Mouse (Mus musculus) frontal cortex, adult (tissue): Measurements from ENCODE around the gene 4833439L19Rik.
A peak's percentile ranks its signal among the peaks of the same experiment; 100 is the strongest.

ENCODE experiments used
- ATAC-seq: cut with Nextera tagmentation; 2 replicates; pipeline ENCODE4 v1.9.2; 2017; ENCODE audit warnings: mild to moderate bottlenecking, moderate library complexity, mixed read lengths; ENCODE audit not compliant: low TSS enrichment

4833439L19Rik gene

GRCm38 (mm10) chr13:54521181-54521580 is 44.1 kb downstream of the 4833439L19Rik start:
- no peak for ATAC-seq

GRCm38 (mm10) chr13:54520221-54520620 is 45.0 kb downstream of the 4833439L19Rik start:
- ATAC-seq = no peak

DNA sequence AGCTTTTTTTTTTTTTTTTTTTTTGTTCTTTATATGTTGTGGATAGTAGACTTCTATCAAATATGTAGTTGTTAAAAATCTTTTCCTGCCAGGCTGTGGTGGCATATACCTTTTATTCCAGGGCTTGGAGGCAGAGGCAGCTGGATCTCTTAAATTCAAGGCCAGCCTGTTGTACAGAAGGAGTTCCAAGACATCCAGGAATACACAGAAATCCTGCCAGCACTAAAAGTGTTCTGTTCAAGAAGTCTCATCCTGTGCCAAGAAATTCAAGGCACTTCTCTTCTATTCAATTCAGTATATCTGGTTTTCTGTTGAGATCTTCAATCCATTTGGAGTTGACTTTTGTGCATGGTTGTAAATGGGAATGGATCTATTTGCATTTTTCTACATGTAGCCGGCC is 59.3 kb downstream of the 4833439L19Rik start:
- peak; percentile 74 for ATAC-seq

- no peak for ATAC-seq
Observed at GRCm38 (mm10) chr13:54504611-54505260, 60.5 kb downstream of the 4833439L19Rik start.

GRCm38 (mm10) chr13:54503604-54504521 is 61.4 kb downstream of the 4833439L19Rik start, which contains the start of gene Simc1:
Simc1 (plus strand) TSS chr13:54503779.
- peak; percentile 76 for ATAC-seq

DNA sequence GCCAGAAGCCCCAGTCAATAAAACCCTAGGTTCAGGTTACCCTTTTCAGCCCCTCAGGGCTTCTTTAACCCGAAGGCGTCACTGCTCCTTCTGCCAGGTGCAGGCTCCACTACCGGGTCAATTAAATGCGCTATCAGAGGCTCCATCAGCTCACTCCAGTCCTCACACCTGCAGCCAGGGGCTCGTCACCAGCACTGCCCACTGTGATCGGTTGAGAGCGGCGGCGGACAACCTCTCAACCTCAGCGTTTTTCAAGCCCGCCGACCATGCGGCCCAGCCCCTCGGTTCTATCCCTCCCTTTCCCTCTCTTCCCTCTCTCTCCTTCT is 62.0 kb downstream of the 4833439L19Rik start:
- peak; percentile 47; the same call in 1 of the 2 replicates for ATAC-seq

- no peak for ATAC-seq
Observed at GRCm38 (mm10) chr13:54501957-54502690, 63.1 kb downstream of the 4833439L19Rik start.

DNA sequence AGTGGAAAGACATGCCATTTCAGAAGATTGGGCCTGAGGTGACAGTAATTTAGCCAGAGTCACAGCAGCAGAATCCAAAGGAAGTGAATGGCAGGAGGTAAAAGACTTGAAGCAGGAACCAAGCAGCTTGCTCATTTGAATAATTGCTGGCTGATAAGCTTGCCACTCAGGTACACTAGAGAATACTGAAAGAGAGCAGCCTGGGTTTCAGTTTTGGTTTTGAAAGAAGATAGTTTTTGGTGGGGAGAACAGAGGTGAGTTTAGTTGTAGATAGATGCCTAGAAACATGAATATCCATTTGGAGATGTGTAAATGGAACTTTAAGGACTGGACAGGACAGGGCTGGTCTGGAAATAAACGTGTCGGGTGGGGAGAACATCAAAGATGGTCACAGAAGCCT is 63.9 kb downstream of the 4833439L19Rik start:
- ATAC-seq = no peak
